Mouse (Mus musculus): ENCODE data around the gene Cnrip1. TPM values are rescaled to one million over a fixed set of nuclear protein-coding genes. Genes with fewer than 3 reads are reported as not detected.
A peak's percentile ranks its signal among the peaks of the same experiment; 100 is the strongest.
"Not testable (repeated sequence)": the region's sequence is repeated elsewhere in the genome, so short reads cannot be mapped to it uniquely, and the experiment has no call there.

Cnrip1 gene
- polyA plus RNA-seq, 1 experiment from 2014 or later: 31.4 TPM

- Histone ChIP-seq H3K27ac (ENCODE audit: low read length) (no peak overlapping the region), H3K9ac (replicated peaks; ENCODE audit: low read length) (no peak overlapping the region), H3K36me3 (ENCODE audit: insufficient read depth, low read length) (no peaks in the 10 kb centered on the region), H3K9me3 (ENCODE audit: low read length) (peaks cover 8% of the 10 kb centered on the region), H3K27me3 (ENCODE audit: insufficient read depth, low read length) (no peaks in the 10 kb centered on the region), H3K4me3 (ENCODE audit: low read length) (no peak overlapping the region), H3K4me2 (replicated peaks; ENCODE audit: low read depth, low read length) (no peak overlapping the region), H3K4me1 (ENCODE audit: insufficient read depth, low read length) (no peaks in the 10 kb centered on the region)
- ATAC-seq (ENCODE audit: low FRiP score, low TSS enrichment): no peak
- WGBS: 64% methylated on average over 6 of the region's 6 CpGs
These were observed 28.2 kb upstream of the Cnrip1 start for GRCm38 (mm10) chr11:17023206-17023605.

- Histone ChIP-seq H3K36me3 (ENCODE audit: insufficient read depth, low read length) (no peaks in the 10 kb centered on the region), H3K27me3 (ENCODE audit: insufficient read depth, low read length) (no peaks in the 10 kb centered on the region), H3K4me3 (ENCODE audit: low read length) (no peak overlapping the region), H3K9me3 (ENCODE audit: low read length) (0 out of 2 replicates have a peak, but pooled peaks cover under 1% of the 10 kb centered on the region), H3K27ac (ENCODE audit: low read length) (no peak overlapping the region), H3K4me2 (replicated peaks; ENCODE audit: low read depth, low read length) (no peak overlapping the region), H3K4me1 (ENCODE audit: insufficient read depth, low read length) (no peaks in the 10 kb centered on the region), H3K9ac (replicated peaks; ENCODE audit: low read length) (no peak overlapping the region)
- ATAC-seq (ENCODE audit: low FRiP score, low TSS enrichment): no peak
- 76% methylated on average over 3 of the region's 3 CpGs for WGBS
These were observed 27.4 kb upstream of the Cnrip1 start for GRCm38 (mm10) chr11:17023984-17024383.

- Histone ChIP-seq H3K4me2 (replicated peaks; ENCODE audit: low read depth, low read length) (no peak overlapping the region), H3K4me3 (ENCODE audit: low read length) (no peak overlapping the region), H3K27me3 (ENCODE audit: insufficient read depth, low read length) (no peaks in the 10 kb centered on the region), H3K9me3 (ENCODE audit: low read length) (no peaks in the 10 kb centered on the region), H3K27ac (ENCODE audit: low read length) (no peak overlapping the region), H3K4me1 (ENCODE audit: insufficient read depth, low read length) (no peaks in the 10 kb centered on the region), H3K36me3 (ENCODE audit: insufficient read depth, low read length) (no peaks in the 10 kb centered on the region), H3K9ac (replicated peaks; ENCODE audit: low read length) (no peak overlapping the region)
- 92% methylated on average over 2 of the region's 2 CpGs for WGBS
- no peak for ATAC-seq (ENCODE audit: low FRiP score, low TSS enrichment)
These were observed 5.6 kb upstream of the Cnrip1 start for GRCm38 (mm10) chr11:17045806-17046205.

- H3K27ac ChIP-seq (ENCODE audit: low read length): peak overlapping the region; percentile 86; the same call in 1 of the 2 replicates
- H3K4me2 ChIP-seq (replicated peaks; ENCODE audit: low read depth, low read length): peak overlapping the region; percentile 60
- peaks cover 15% of the 10 kb centered on the region for H3K4me1 ChIP-seq (ENCODE audit: insufficient read depth, low read length)
- 14% methylated on average over 6 of the region's 6 CpGs for WGBS
- H3K9ac ChIP-seq (replicated peaks; ENCODE audit: low read length): peak overlapping the region; percentile 64
- no peak for ATAC-seq (ENCODE audit: low FRiP score, low TSS enrichment)
- no peaks in the 10 kb centered on the region for H3K36me3 ChIP-seq (ENCODE audit: insufficient read depth, low read length)
- no peaks in the 10 kb centered on the region for H3K9me3 ChIP-seq (ENCODE audit: low read length)
- peak overlapping the region; percentile 55 for H3K4me3 ChIP-seq (ENCODE audit: low read length)
- no peaks in the 10 kb centered on the region for H3K27me3 ChIP-seq (ENCODE audit: insufficient read depth, low read length)
These were observed 1.2 kb downstream of the Cnrip1 start for GRCm38 (mm10) chr11:17052476-17053049.

GRCm38 (mm10) chr11:17069360-17069759 is 18.0 kb downstream of the Cnrip1 start:
- H3K4me1 ChIP-seq (ENCODE audit: insufficient read depth, low read length); ATAC-seq (ENCODE audit: low FRiP score, low TSS enrichment); H3K9me3 ChIP-seq (ENCODE audit: low read length); H3K27ac ChIP-seq (ENCODE audit: low read length); H3K4me3 ChIP-seq (ENCODE audit: low read length); H3K27me3 ChIP-seq (ENCODE audit: insufficient read depth, low read length); H3K36me3 ChIP-seq (ENCODE audit: insufficient read depth, low read length); H3K9ac ChIP-seq (replicated peaks; ENCODE audit: low read length); H3K4me2 ChIP-seq (replicated peaks; ENCODE audit: low read depth, low read length): not testable (repeated sequence)
- WGBS: 90% methylated on average over 2 of the region's 2 CpGs

- 86% methylated on average over 2 of the region's 2 CpGs for WGBS
- Histone ChIP-seq H3K9me3 (ENCODE audit: low read length) (no peaks in the 10 kb centered on the region), H3K27me3 (ENCODE audit: insufficient read depth, low read length) (no peaks in the 10 kb centered on the region), H3K36me3 (ENCODE audit: insufficient read depth, low read length) (no peaks in the 10 kb centered on the region), H3K27ac (ENCODE audit: low read length) (no peak overlapping the region), H3K9ac (replicated peaks; ENCODE audit: low read length) (no peak overlapping the region), H3K4me1 (ENCODE audit: insufficient read depth, low read length) (no peaks in the 10 kb centered on the region), H3K4me3 (ENCODE audit: low read length) (no peak overlapping the region), H3K4me2 (replicated peaks; ENCODE audit: low read depth, low read length) (no peak overlapping the region)
- no peak for ATAC-seq (ENCODE audit: low FRiP score, low TSS enrichment)
These were observed 24.3 kb downstream of the Cnrip1 start for GRCm38 (mm10) chr11:17075656-17076055.

GRCm38 (mm10) chr11:17082086-17082485 is 30.7 kb downstream of the Cnrip1 start:
- no peak overlapping the region for H3K27ac ChIP-seq (ENCODE audit: low read length)
- no peak overlapping the region for H3K4me2 ChIP-seq (replicated peaks; ENCODE audit: low read depth, low read length)
- H3K9ac ChIP-seq (replicated peaks; ENCODE audit: low read length): no peak overlapping the region
- no peaks in the 10 kb centered on the region for H3K36me3 ChIP-seq (ENCODE audit: insufficient read depth, low read length)
- H3K4me3 ChIP-seq (ENCODE audit: low read length): no peak overlapping the region
- no peaks in the 10 kb centered on the region for H3K4me1 ChIP-seq (ENCODE audit: insufficient read depth, low read length)
- no peaks in the 10 kb centered on the region for H3K27me3 ChIP-seq (ENCODE audit: insufficient read depth, low read length)
- H3K9me3 ChIP-seq (ENCODE audit: low read length): no peaks in the 10 kb centered on the region
- no peak for ATAC-seq (ENCODE audit: low FRiP score, low TSS enrichment)
- whole genome bisulfite sequencing: 72% methylated on average over 3 of the region's 3 CpGs

GRCm38 (mm10) chr11:17082953-17083352 is 31.6 kb downstream of the Cnrip1 start:
- no peaks in the 10 kb centered on the region for H3K27me3 ChIP-seq (ENCODE audit: insufficient read depth, low read length)
- WGBS: 36% methylated on average over 2 of the region's 2 CpGs
- H3K36me3 ChIP-seq (ENCODE audit: insufficient read depth, low read length): no peaks in the 10 kb centered on the region
- no peaks in the 10 kb centered on the region for H3K4me1 ChIP-seq (ENCODE audit: insufficient read depth, low read length)
- H3K27ac ChIP-seq (ENCODE audit: low read length): no peak overlapping the region
- no peak overlapping the region for H3K4me3 ChIP-seq (ENCODE audit: low read length)
- peak; percentile 61; the same call in 1 of the 2 replicates for ATAC-seq (ENCODE audit: low FRiP score, low TSS enrichment)
- H3K4me2 ChIP-seq (replicated peaks; ENCODE audit: low read depth, low read length): no peak overlapping the region
- H3K9ac ChIP-seq (replicated peaks; ENCODE audit: low read length): no peak overlapping the region
- H3K9me3 ChIP-seq (ENCODE audit: low read length): no peaks in the 10 kb centered on the region

- no peaks in the 10 kb centered on the region for H3K27me3 ChIP-seq (ENCODE audit: insufficient read depth, low read length)
- no peaks in the 10 kb centered on the region for H3K4me1 ChIP-seq (ENCODE audit: insufficient read depth, low read length)
- 93% methylated on average over 3 of the region's 3 CpGs for WGBS
- no peak overlapping the region for H3K27ac ChIP-seq (ENCODE audit: low read length)
- H3K9me3 ChIP-seq (ENCODE audit: low read length): no peaks in the 10 kb centered on the region
- H3K4me2 ChIP-seq (replicated peaks; ENCODE audit: low read depth, low read length): no peak overlapping the region
- ATAC-seq (ENCODE audit: low FRiP score, low TSS enrichment): no peak
- H3K36me3 ChIP-seq (ENCODE audit: insufficient read depth, low read length): no peaks in the 10 kb centered on the region
- no peak overlapping the region for H3K9ac ChIP-seq (replicated peaks; ENCODE audit: low read length)
- H3K4me3 ChIP-seq (ENCODE audit: low read length): no peak overlapping the region
These were observed 32.1 kb downstream of the Cnrip1 start for GRCm38 (mm10) chr11:17083455-17083854.

- ATAC-seq (ENCODE audit: low FRiP score, low TSS enrichment): no peak
- 23% methylated on average over 1 of the region's 1 CpGs for WGBS
- no peak overlapping the region for H3K9ac ChIP-seq (replicated peaks; ENCODE audit: low read length)
These were observed 32.5 kb downstream of the Cnrip1 start for GRCm38 (mm10) chr11:17083866-17084265.

More at GRCm38 (mm10) chr11:17083866-17084265, 32.5 kb downstream of the Cnrip1 start:
- H3K4me1 ChIP-seq (ENCODE audit: insufficient read depth, low read length): no peaks in the 10 kb centered on the region
- no peaks in the 10 kb centered on the region for H3K36me3 ChIP-seq (ENCODE audit: insufficient read depth, low read length)
- H3K27ac ChIP-seq (ENCODE audit: low read length): no peak overlapping the region
- no peak overlapping the region for H3K4me2 ChIP-seq (replicated peaks; ENCODE audit: low read depth, low read length)
- no peaks in the 10 kb centered on the region for H3K27me3 ChIP-seq (ENCODE audit: insufficient read depth, low read length)
- no peaks in the 10 kb centered on the region for H3K9me3 ChIP-seq (ENCODE audit: low read length)
- H3K4me3 ChIP-seq (ENCODE audit: low read length): no peak overlapping the region

Measured in kidney, embryonic 16.5 days (tissue).